Mouse (Mus musculus) heart, embryonic 12.5 days (tissue): ENCODE data around the gene Map2k3. TPM values are rescaled to one million over a fixed set of nuclear protein-coding genes. Genes with fewer than 3 reads are reported as not detected.

Source experiments
- ATAC-seq: fragments of 200-750 bp; cut with Nextera tagmentation; 2 replicates; pipeline ENCODE4 v1.8.0; 2017; ENCODE audit warnings: moderate TSS enrichment, moderate library complexity; ENCODE audit not compliant: insufficient number of reproducible peaks, low FRiP score
- H3K27ac ChIP-seq: fragments of 300-500 bp; sonication (generic); 2 replicates; pipeline ENCODE4 v1.5.1; 2016; ENCODE audit warnings: mild to moderate bottlenecking, moderate library complexity; ENCODE audit not compliant: poor library complexity, severe bottlenecking
- H3K27me3 ChIP-seq: fragments of 300-500 bp; sonication (generic); replicated peaks from 2 replicates; pipeline ENCODE4 v1.6.1; 2016; ENCODE audit warnings: mild to moderate bottlenecking, moderate library complexity
- H3K36me3 ChIP-seq: fragments of 300-500 bp; sonication (generic); 2 replicates; pipeline ENCODE4 v1.6.1; 2016; ENCODE audit warnings: mild to moderate bottlenecking, moderate library complexity
- H3K4me1 ChIP-seq: fragments of 300-500 bp; sonication (generic); replicated peaks from 2 replicates; pipeline ENCODE4 v1.6.1; 2016; ENCODE audit warnings: mild to moderate bottlenecking
- H3K4me2 ChIP-seq: fragments of 300-500 bp; sonication (generic); 2 replicates; pipeline ENCODE4 v1.6.1; 2016; ENCODE audit warnings: mild to moderate bottlenecking, moderate library complexity
- H3K4me3 ChIP-seq: fragments of 300-500 bp; sonication (generic); 2 replicates; pipeline ENCODE4 v1.5.1; 2016; ENCODE audit warnings: mild to moderate bottlenecking
- H3K9ac ChIP-seq: fragments of 300-500 bp; sonication (generic); 2 replicates; pipeline ENCODE4 v1.6.1; 2016; ENCODE audit warnings: mild to moderate bottlenecking, moderate library complexity
- H3K9me3 ChIP-seq: fragments of 300-500 bp; sonication (generic); replicated peaks from 2 replicates; pipeline ENCODE4 v1.6.1; 2016; ENCODE audit warnings: mild to moderate bottlenecking, moderate library complexity
- WGBS: fragments of 180-500 bp; shearing (Covaris S2); methylation state at CpG from one replicate; pipeline ENCODE4 v1.1.7; 2016; 5-methylcytosine and 5-hydroxymethylcytosine counted together
- polyA plus RNA-seq: library from polyadenylated mRNA; unstranded; fragments of >200 nt; fragmentation: Nextera tagmentation; extraction: Ambion mirVana; gene quantifications from 2 replicates; pipeline ENCODE4 v1.2.1, GENCODE M21; 2016

Gene Map2k3
- polyA plus RNA-seq, 1 experiment from 2014 or later, result 78.5 TPM

GRCm38 (mm10) chr11:60906449-60906848 is 25.4 kb upstream of the Map2k3 start:
- Histone ChIP-seq H3K4me3 (no peak overlapping the region), H3K4me2 (no peak overlapping the region), H3K27me3 (no peaks in the 10 kb centered on the region), H3K9ac (no peak overlapping the region), H3K4me1 (peaks cover 19% of the 10 kb centered on the region), H3K9me3 (no peaks in the 10 kb centered on the region), H3K36me3 (peaks cover 39% of the 10 kb centered on the region), H3K27ac (no peak overlapping the region)
- WGBS, result 90% methylated on average over 4 of the region's 4 CpGs
- no peak for ATAC-seq

- WGBS, result 69% methylated on average over 3 of the region's 3 CpGs
- H3K27ac ChIP-seq, result no peak overlapping the region
- H3K9me3 ChIP-seq, result no peaks in the 10 kb centered on the region
- no peaks in the 10 kb centered on the region for H3K27me3 ChIP-seq
- no peak overlapping the region for H3K4me2 ChIP-seq
- peaks cover 37% of the 10 kb centered on the region for H3K36me3 ChIP-seq
- no peak overlapping the region for H3K4me3 ChIP-seq
- H3K4me1 ChIP-seq, result peaks cover 25% of the 10 kb centered on the region
- no peak for ATAC-seq
- no peak overlapping the region for H3K9ac ChIP-seq
Observed at GRCm38 (mm10) chr11:60908073-60908472, 23.8 kb upstream of the Map2k3 start.

- Histone ChIP-seq H3K36me3 (peaks cover 25% of the 10 kb centered on the region), H3K4me3 (no peak overlapping the region), H3K27ac (no peak overlapping the region), H3K4me1 (peaks cover 27% of the 10 kb centered on the region), H3K9ac (0 out of 2 replicates have a peak overlapping the region, but pooled peaks have one; percentile 21), H3K9me3 (no peaks in the 10 kb centered on the region), H3K4me2 (no peak overlapping the region), H3K27me3 (no peaks in the 10 kb centered on the region)
- 74% methylated on average over 1 of the region's 1 CpGs for WGBS
- ATAC-seq, result no peak
Observed at GRCm38 (mm10) chr11:60909626-60910025, 22.2 kb upstream of the Map2k3 start.

- WGBS, result 21% methylated on average over 7 of the region's 7 CpGs
- no peaks in the 10 kb centered on the region for H3K9me3 ChIP-seq
- ATAC-seq, result no peak
- peak overlapping the region; percentile 86 for H3K4me3 ChIP-seq
- no peaks in the 10 kb centered on the region for H3K27me3 ChIP-seq
- peak overlapping the region; percentile 78; the same call in 1 of the 2 replicates for H3K27ac ChIP-seq
- H3K4me1 ChIP-seq, result peaks cover 43% of the 10 kb centered on the region
- peaks cover 2% of the 10 kb centered on the region; the same call in 1 of the 2 replicates for H3K36me3 ChIP-seq
- peak overlapping the region; percentile 89 for H3K9ac ChIP-seq
- peak overlapping the region; percentile 74 for H3K4me2 ChIP-seq
Observed at GRCm38 (mm10) chr11:60912525-60912973, 19.3 kb upstream of the Map2k3 start.

GRCm38 (mm10) chr11:60913301-60914196 is 18.3 kb upstream of the Map2k3 start:
- peaks cover 43% of the 10 kb centered on the region for H3K4me1 ChIP-seq
- peak overlapping the region; percentile 74 for H3K4me2 ChIP-seq
- peak overlapping the region; percentile 86 for H3K4me3 ChIP-seq
- H3K27me3 ChIP-seq, result no peaks in the 10 kb centered on the region
- peak overlapping the region; percentile 78 for H3K27ac ChIP-seq
- ATAC-seq, result peak; percentile 92
- peak overlapping the region; percentile 89 for H3K9ac ChIP-seq
- peaks cover 2% of the 10 kb centered on the region; the same call in 1 of the 2 replicates for H3K36me3 ChIP-seq
- H3K9me3 ChIP-seq, result no peaks in the 10 kb centered on the region
- WGBS, result under 1% methylated on average over 85 of the region's 86 CpGs

GRCm38 (mm10) chr11:60914491-60914890 is 17.3 kb upstream of the Map2k3 start, which contains the start of gene Natd1:
Gene Natd1, minus strand, starts transcription at chr11:60914750.
- Histone ChIP-seq H3K4me2 (peak within 1 kb of the TSS; percentile 74), H3K27ac (peak within 1 kb of the TSS; percentile 78), H3K4me3 (peak within 1 kb of the TSS; percentile 86), H3K36me3 (no peaks in the 10 kb centered on the region; the same call in 1 of the 2 replicates), H3K27me3 (no peaks in the 10 kb centered on the region), H3K9ac (peak within 1 kb of the TSS; percentile 89), H3K4me1 (peaks cover 43% of the 10 kb centered on the region), H3K9me3 (no peaks in the 10 kb centered on the region)
- ATAC-seq, result no peak
- 23% methylated on average over 7 of the region's 7 CpGs for WGBS

GRCm38 (mm10) chr11:60915201-60915600 is 16.6 kb upstream of the Map2k3 start:
- Histone ChIP-seq H3K36me3 (0 out of 2 replicates have a peak, but pooled peaks cover under 1% of the 10 kb centered on the region), H3K27ac (0 out of 2 replicates have a peak overlapping the region, but pooled peaks have one; percentile 1), H3K27me3 (no peaks in the 10 kb centered on the region), H3K9ac (no peak overlapping the region), H3K4me3 (no peak overlapping the region), H3K4me1 (peaks cover 43% of the 10 kb centered on the region), H3K9me3 (no peaks in the 10 kb centered on the region), H3K4me2 (no peak overlapping the region)
- 54% methylated on average over 4 of the region's 4 CpGs for WGBS
- ATAC-seq, result no peak

GRCm38 (mm10) chr11:60920021-60920420 is 11.8 kb upstream of the Map2k3 start:
- H3K27ac ChIP-seq, result no peak overlapping the region
- 65% methylated on average over 2 of the region's 2 CpGs for WGBS
- H3K36me3 ChIP-seq, result peaks cover 11% of the 10 kb centered on the region; the same call in 1 of the 2 replicates
- no peaks in the 10 kb centered on the region for H3K9me3 ChIP-seq
- no peaks in the 10 kb centered on the region for H3K27me3 ChIP-seq
- no peak overlapping the region for H3K4me2 ChIP-seq
- H3K9ac ChIP-seq, result no peak overlapping the region
- H3K4me1 ChIP-seq, result peaks cover 12% of the 10 kb centered on the region
- no peak overlapping the region for H3K4me3 ChIP-seq
- no peak for ATAC-seq

GRCm38 (mm10) chr11:60922195-60922594 is 9.6 kb upstream of the Map2k3 start:
- H3K9me3 ChIP-seq, result no peaks in the 10 kb centered on the region
- no peak overlapping the region for H3K4me2 ChIP-seq
- H3K36me3 ChIP-seq, result peaks cover 11% of the 10 kb centered on the region; the same call in 1 of the 2 replicates
- 77% methylated on average over 1 of the region's 1 CpGs for WGBS
- H3K9ac ChIP-seq, result no peak overlapping the region
- H3K4me1 ChIP-seq, result peaks cover 7% of the 10 kb centered on the region; the same call in 1 of the 2 replicates
- H3K27me3 ChIP-seq, result no peaks in the 10 kb centered on the region
- no peak overlapping the region for H3K4me3 ChIP-seq
- no peak overlapping the region for H3K27ac ChIP-seq
- ATAC-seq, result no peak

GRCm38 (mm10) chr11:60922964-60923363 is 8.9 kb upstream of the Map2k3 start:
- WGBS, result 72% methylated on average over 5 of the region's 5 CpGs
- Histone ChIP-seq H3K4me3 (no peak overlapping the region), H3K9ac (no peak overlapping the region), H3K27me3 (no peaks in the 10 kb centered on the region), H3K9me3 (no peaks in the 10 kb centered on the region), H3K4me2 (no peak overlapping the region), H3K36me3 (peaks cover 11% of the 10 kb centered on the region; the same call in 1 of the 2 replicates), H3K4me1 (peaks cover 12% of the 10 kb centered on the region), H3K27ac (no peak overlapping the region)
- no peak for ATAC-seq

GRCm38 (mm10) chr11:60924498-60924897 is 7.3 kb upstream of the Map2k3 start:
- H3K36me3 ChIP-seq, result peaks cover 11% of the 10 kb centered on the region; the same call in 1 of the 2 replicates
- H3K4me2 ChIP-seq, result no peak overlapping the region
- no peaks in the 10 kb centered on the region for H3K9me3 ChIP-seq
- ATAC-seq, result peak; percentile 86
- peaks cover 12% of the 10 kb centered on the region for H3K4me1 ChIP-seq
- 35% methylated on average over 6 of the region's 6 CpGs for WGBS
- no peaks in the 10 kb centered on the region for H3K27me3 ChIP-seq
- H3K4me3 ChIP-seq, result no peak overlapping the region
- no peak overlapping the region for H3K9ac ChIP-seq
- no peak overlapping the region for H3K27ac ChIP-seq
